8 mouse cellular contexts compared by ENCODE assay signal in the genomic region with DNA sequence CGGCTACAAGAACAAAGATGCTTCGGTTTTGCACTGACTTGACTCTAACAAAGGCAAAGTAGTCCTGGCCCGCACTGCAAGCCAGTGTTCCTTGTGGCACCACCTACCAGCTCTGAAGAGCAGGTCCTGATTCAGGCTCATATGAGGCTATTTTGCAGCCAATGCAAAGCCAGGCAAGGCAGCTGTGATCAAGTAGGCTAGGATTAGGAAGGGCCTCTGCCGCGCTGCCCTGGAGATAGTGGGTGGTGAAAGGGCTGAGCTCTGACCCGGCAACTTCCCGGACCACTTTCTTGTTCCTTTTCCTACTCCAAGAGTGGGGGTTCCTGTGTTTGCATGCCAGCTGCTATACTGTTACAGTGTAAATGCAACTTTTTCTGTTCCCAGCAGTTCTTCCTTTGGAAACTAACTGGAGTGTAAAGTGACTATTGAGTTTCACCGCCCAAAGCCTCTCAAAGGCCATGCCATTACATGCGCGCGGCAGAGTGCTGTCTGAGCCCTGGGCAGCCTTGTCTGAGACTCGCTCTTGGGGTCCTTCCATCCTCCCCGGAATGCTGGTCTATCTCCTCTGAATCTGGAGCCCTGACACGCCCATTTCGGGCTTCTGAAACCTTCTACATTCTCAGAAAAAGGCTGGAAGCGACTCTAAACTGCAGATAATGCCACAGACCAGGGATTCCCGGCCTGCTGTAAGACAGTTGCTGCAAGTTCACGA. TPM values are rescaled to one million over a fixed set of nuclear protein-coding genes. Genes with fewer than 3 reads are reported as not detected.
DNase-seq lines count a peak whose midpoint lies in the region; ATAC-seq and TF ChIP-seq lines count a peak whose summit lies in the region.

No protein-coding gene starts in this region.

- H3K4me1 ChIP-seq in lung, embryonic 16.5 days (replicated peaks; ENCODE audit: control insufficient read depth, insufficient read depth, low read length) = peaks cover 12% of the 10 kb centered on the region
- H3K4me1 ChIP-seq in forebrain, embryonic 10.5 days = peaks cover 30% of the 10 kb centered on the region
- H3K4me1 ChIP-seq in kidney, adult 2 months (ENCODE audit: control insufficient read depth, insufficient read depth, low read length) = no peaks in the 10 kb centered on the region
- H3K4me1 ChIP-seq in stomach, postnatal 0 days (replicated peaks; ENCODE audit: control insufficient read depth, insufficient read depth) = peaks cover 8% of the 10 kb centered on the region; the same call in 1 of the 2 replicates

- 15% methylated on average over 18 of the region's 18 CpGs for WGBS in lung, embryonic 16.5 days
- 4% methylated on average over 18 of the region's 18 CpGs for WGBS in forebrain, embryonic 10.5 days
- WGBS in kidney, adult 2 months = 28% methylated on average over 18 of the region's 18 CpGs
- WGBS in stomach, postnatal 0 days = 29% methylated on average over 18 of the region's 18 CpGs

- no peak for TF ChIP-seq POLR2A in kidney, adult 2 months (IDR thresholded peaks at IDR 0.05; ENCODE audit: low read depth, low read length)

- H3K4me2 ChIP-seq in lung, embryonic 16.5 days (ENCODE audit: low read depth, low read length) = peak overlapping the region; percentile 99
- peak overlapping the region; percentile 98 for H3K4me2 ChIP-seq in stomach, postnatal 0 days (replicated peaks; ENCODE audit: low read depth)

- H3K27ac ChIP-seq in lung, embryonic 16.5 days (ENCODE audit: low read length) = no peak overlapping the region
- H3K27ac ChIP-seq in forebrain, embryonic 10.5 days = no peak overlapping the region
- H3K27ac ChIP-seq in kidney, adult 2 months (ENCODE audit: insufficient read depth, low read depth, low read length) = no peak overlapping the region
- H3K27ac ChIP-seq in stomach, postnatal 0 days (replicated peaks) = no peak overlapping the region

- peaks cover 46% of the 10 kb centered on the region for H3K27me3 ChIP-seq in lung, embryonic 16.5 days (ENCODE audit: control insufficient read depth, insufficient read depth, low read depth, low read length)
- H3K27me3 ChIP-seq in forebrain, embryonic 10.5 days (ENCODE audit: poor library complexity, severe bottlenecking) = peaks cover 75% of the 10 kb centered on the region
- no peaks in the 10 kb centered on the region for H3K27me3 ChIP-seq in kidney, adult 2 months (replicated peaks; ENCODE audit: control insufficient read depth, insufficient read depth, low read length)
- peaks cover 4% of the 10 kb centered on the region; the same call in 1 of the 2 replicates for H3K27me3 ChIP-seq in stomach, postnatal 0 days (ENCODE audit: control insufficient read depth, insufficient read depth, low read length)

- no peak overlapping the region for H3K9ac ChIP-seq in lung, embryonic 16.5 days (ENCODE audit: low read length)
- H3K9ac ChIP-seq in stomach, postnatal 0 days (ENCODE audit: low read length) = no peak overlapping the region

- TF ChIP-seq EP300 in stomach, postnatal 0 days (optimal IDR thresholded peaks at IDR 0.05) = no peak

- peak overlapping the region; percentile 60 for H3K4me3 ChIP-seq in lung, embryonic 16.5 days (ENCODE audit: low read length)
- peak overlapping the region; percentile 70 for H3K4me3 ChIP-seq in forebrain, embryonic 10.5 days
- no peak overlapping the region for H3K4me3 ChIP-seq in kidney, adult 2 months (ENCODE audit: insufficient read depth, low read depth, low read length)
- peak overlapping the region; percentile 58 for H3K4me3 ChIP-seq in stomach, postnatal 0 days (ENCODE audit: low read depth, low read length)

- DNase-seq in lung, postnatal 14 days = no peak
- DNase-seq in forebrain, embryonic 10.5 days (ENCODE audit: extremely low spot score, low spot score) = peak; percentile 35
- DNase-seq in kidney, adult 2 months = peak; percentile 13
- DNase-seq in stomach, postnatal 0 days (ENCODE audit: low spot score) = peak; percentile 14
- no peak for DNase-seq in cerebellum, postnatal 36 days
- DNase-seq in cerebellum, adult 11-12 months = no peak

- no peaks in the 10 kb centered on the region for H3K36me3 ChIP-seq in lung, embryonic 16.5 days (ENCODE audit: control insufficient read depth, insufficient read depth, low read length)
- no peaks in the 10 kb centered on the region for H3K36me3 ChIP-seq in forebrain, embryonic 10.5 days (replicated peaks)
- H3K36me3 ChIP-seq in kidney, adult 2 months (ENCODE audit: control insufficient read depth, insufficient read depth, low read length) = no peaks in the 10 kb centered on the region
- no peaks in the 10 kb centered on the region for H3K36me3 ChIP-seq in stomach, postnatal 0 days (ENCODE audit: control insufficient read depth, insufficient read depth, low read length)

- no peaks in the 10 kb centered on the region for H3K9me3 ChIP-seq in lung, embryonic 16.5 days (ENCODE audit: control insufficient read depth, low read length)
- H3K9me3 ChIP-seq in forebrain, embryonic 10.5 days = no peaks in the 10 kb centered on the region
- no peaks in the 10 kb centered on the region for H3K9me3 ChIP-seq in stomach, postnatal 0 days (ENCODE audit: control insufficient read depth, low read length)

- no peak for ATAC-seq in lung, embryonic 16.5 days (ENCODE audit: low read depth)
- ATAC-seq in megakaryocyte progenitor cell, adult 5-6 weeks (replicated peaks; ENCODE audit: poor library complexity) = 0 out of 2 replicates have a peak, but pooled peaks have one; percentile 13
- no peak for ATAC-seq in stomach, postnatal 0 days (ENCODE audit: low FRiP score, low TSS enrichment)

- no peak for TF ChIP-seq CTCF in kidney, adult 2 months (conservative IDR thresholded peaks at IDR 0.05; ENCODE audit: insufficient read depth, insufficient read length, low read depth, low read length)
- no peak for TF ChIP-seq CTCF in stomach, postnatal 0 days (IDR thresholded peaks at IDR 0.05; ENCODE audit: low read depth)

RNA-seq across cellular contexts. Expression of a gene that starts 2.2 kb away (rescaled TPM):
- polyA plus RNA-seq in lung, embryonic 16.5 days (2015; fragmentation: Nextera tagmentation; extraction: Ambion mirVana) = 0.24 and 0.28 TPM in 2 replicates
- 0.14 and 0.25 TPM in 2 replicates for polyA plus RNA-seq in forebrain, embryonic 10.5 days (2016; fragmentation: Nextera tagmentation; extraction: Ambion mirVana)
- 0.58 and 0.68 TPM in 2 replicates for polyA plus RNA-seq in kidney, adult 2 months (2012; rRNA removed)
- total RNA-seq in megakaryocyte progenitor cell, adult 5-6 weeks (2015) = not detected in 2 replicates
- total RNA-seq in megakaryocyte progenitor cell, adult 5-6 weeks (2017) = not detected in 2 replicates
- polyA plus RNA-seq in stomach, postnatal 0 days (2015; fragmentation: Nextera tagmentation; extraction: Ambion mirVana) = 0.19 and 0.24 TPM in 2 replicates

Comparison
In these comparisons a context has a peak if more than half of its experiments do, and no peak if none do; other contexts are left out.
1. DNase-seq: peak in forebrain, embryonic 10.5 days (single experiment), kidney, adult 2 months (single experiment) and stomach, postnatal 0 days (single experiment); none in lung, postnatal 14 days (single experiment), cerebellum, postnatal 36 days (0 of 2) and cerebellum, adult 11-12 months (single experiment).